Mouse (Mus musculus) CH12.LX (cell line): ENCODE results near the gene Nup88. TPM values are rescaled to one million over a fixed set of nuclear protein-coding genes. Genes with fewer than 3 reads are reported as not detected.

Experiments
- DNase-seq: peaks from one replicate; pipeline ENCODE4 v3.0.0-alpha.2; 2013; ENCODE audit errors: extremely low read depth
- H3K27ac ChIP-seq: 2 replicates; pipeline ENCODE4 v1.5.1; 2012; ENCODE audit warnings: low read depth, mild to moderate bottlenecking, control low read depth, moderate library complexity; ENCODE audit not compliant: insufficient read depth
- H3K27me3 ChIP-seq: replicated peaks from 2 replicates; pipeline ENCODE3; 2012; ENCODE audit warnings: inconsistent platforms
- H3K36me3 ChIP-seq, 2 experiments: replicated peaks in 1 of 2; 2 replicates each; pipeline versions ENCODE3 to v1.6.1; 2012; ENCODE audit warnings: inconsistent platforms in 1 of 2, low read length in 1 of 2, mild to moderate bottlenecking in 1 of 2, mixed read lengths in 1 of 2, moderate library complexity in 1 of 2; ENCODE audit not compliant: control insufficient read depth in 1 of 2, insufficient read depth in 1 of 2
- H3K4me1 ChIP-seq, 2 experiments: 2 replicates each; pipeline ENCODE4 v1.6.1; 2012; ENCODE audit warnings: inconsistent platforms in 1 of 2, moderate library complexity in 1 of 2; ENCODE audit not compliant: insufficient read depth in 2 of 2, control insufficient read depth in 1 of 2
- H3K4me2 ChIP-seq: 2 replicates; pipeline ENCODE4 v1.6.1; 2012; ENCODE audit warnings: low read depth, mild to moderate bottlenecking, control low read depth; ENCODE audit not compliant: poor library complexity, insufficient read depth, severe bottlenecking
- H3K4me3 ChIP-seq, 3 experiments: fragments of 150-350 bp in 1 of 3; sonication (generic) in 1 of 3; replicated peaks in 1 of 3; 2 replicates each; pipeline versions ENCODE3 to v1.5.1; 2011 to 2012; ENCODE audit warnings: low read depth in 2 of 3, low read length in 2 of 3, mild to moderate bottlenecking in 2 of 3, moderate library complexity in 2 of 3, control low read depth in 1 of 3, improper control_type of control experiment in 1 of 3, inconsistent platforms in 1 of 3, mixed read lengths in 1 of 3; ENCODE audit not compliant: poor library complexity in 1 of 3
- H3K79me2 ChIP-seq: replicated peaks from 2 replicates; pipeline ENCODE4 v1.6.1; 2012; ENCODE audit warnings: mild to moderate bottlenecking, moderate library complexity; ENCODE audit not compliant: control insufficient read depth, poor library complexity, insufficient read depth, severe bottlenecking; ENCODE audit errors: extremely low read depth
- H3K9ac ChIP-seq: 2 replicates; pipeline ENCODE4 v1.6.1; 2012; ENCODE audit warnings: low read depth, mild to moderate bottlenecking, control low read depth, moderate library complexity; ENCODE audit not compliant: insufficient read depth
- H3K9me3 ChIP-seq: replicated peaks from 2 replicates; pipeline ENCODE3; 2012; ENCODE audit warnings: low read length, inconsistent platforms, mixed read lengths
- BHLHE40 ChIP-seq: IDR thresholded peaks from 2 replicates; pipeline ENCODE4 v1.6.1; 2011; ENCODE audit warnings: mild to moderate bottlenecking, low read depth, low read length, improper control_type of control experiment
- CTCF ChIP-seq, 2 experiments: IDR thresholded peaks in 1 of 2; conservative IDR thresholded peaks in 1 of 2; 2 replicates each; pipeline ENCODE4 v1.5.1; 2011 to 2012; ENCODE audit warnings: low read depth in 2 of 2, low read length in 2 of 2, improper control_type of control experiment in 1 of 2, inconsistent platforms in 1 of 2, mild to moderate bottlenecking in 1 of 2, moderate library complexity in 1 of 2
- E2F4 ChIP-seq: IDR thresholded peaks from 2 replicates; pipeline ENCODE4 v1.6.1; 2011; ENCODE audit warnings: low read depth, low read length, improper control_type of control experiment; ENCODE audit not compliant: insufficient replicate concordance
- ELF1 ChIP-seq: IDR thresholded peaks from 2 replicates; pipeline ENCODE4 v1.6.1; 2014; ENCODE audit warnings: low read depth, mild to moderate bottlenecking, inconsistent platforms, low read length, improper control_type of control experiment
- ETS1 ChIP-seq: conservative IDR thresholded peaks from 2 replicates; pipeline ENCODE4 v1.6.1; 2012; ENCODE audit warnings: low read depth, mild to moderate bottlenecking, inconsistent platforms, low read length, improper control_type of control experiment, moderate library complexity
- GABPA ChIP-seq: IDR thresholded peaks from 2 replicates; pipeline ENCODE4 v1.6.1; 2012; ENCODE audit warnings: low read depth, low read length, improper control_type of control experiment, inconsistent platforms; ENCODE audit not compliant: insufficient replicate concordance
- HCFC1 ChIP-seq: IDR thresholded peaks from 2 replicates; pipeline ENCODE4 v1.6.1; 2012; ENCODE audit warnings: low read depth, mild to moderate bottlenecking, inconsistent platforms, low read length, improper control_type of control experiment
- IRF4 ChIP-seq: IDR thresholded peaks from 2 replicates; pipeline ENCODE4 v1.6.1; 2014; ENCODE audit warnings: low read depth, mild to moderate bottlenecking, inconsistent platforms, low read length, improper control_type of control experiment
- JUND ChIP-seq: conservative IDR thresholded peaks from 2 replicates; pipeline ENCODE4 v1.6.1; 2011; ENCODE audit warnings: low read depth, low read length, improper control_type of control experiment
- MAX ChIP-seq: IDR thresholded peaks from 2 replicates; pipeline ENCODE4 v1.6.1; 2011; ENCODE audit warnings: low read length, improper control_type of control experiment
- MAZ ChIP-seq: IDR thresholded peaks from 2 replicates; pipeline ENCODE4 v1.6.1; 2012; ENCODE audit warnings: low read depth, mild to moderate bottlenecking, inconsistent platforms, low read length, improper control_type of control experiment, moderate library complexity
- MEF2A ChIP-seq: IDR thresholded peaks from 2 replicates; pipeline ENCODE4 v1.6.1; 2014; ENCODE audit warnings: low read depth, mild to moderate bottlenecking, inconsistent platforms, low read length, improper control_type of control experiment, borderline replicate concordance
- MXI1 ChIP-seq: IDR thresholded peaks from 2 replicates; pipeline ENCODE4 v1.6.1; 2011; ENCODE audit warnings: mild to moderate bottlenecking, low read depth, low read length, improper control_type of control experiment
- MYC ChIP-seq: IDR thresholded peaks from 2 replicates; pipeline ENCODE4 v1.6.1; 2011; ENCODE audit warnings: low read depth, mild to moderate bottlenecking, improper control_type of control experiment, low read length
- NELFE ChIP-seq: IDR thresholded peaks from 2 replicates; pipeline ENCODE4 v1.6.1; 2011; ENCODE audit warnings: low read depth, low read length, improper control_type of control experiment
- NRF1 ChIP-seq: IDR thresholded peaks from 2 replicates; pipeline ENCODE4 v1.6.1; 2014; ENCODE audit warnings: low read depth, mild to moderate bottlenecking, inconsistent platforms, low read length, improper control_type of control experiment, moderate library complexity
- PAX5 ChIP-seq: IDR thresholded peaks from 2 replicates; pipeline ENCODE4 v1.6.1; 2012; ENCODE audit warnings: low read length, inconsistent platforms, mixed read lengths
- POLR2A ChIP-seq: IDR thresholded peaks from 2 replicates; pipeline ENCODE4 v1.6.1; 2011; ENCODE audit warnings: low read depth, mild to moderate bottlenecking, improper control_type of control experiment, low read length
- RAD21 ChIP-seq: IDR thresholded peaks from 2 replicates; pipeline ENCODE4 v1.6.1; 2011; ENCODE audit warnings: low read depth, mild to moderate bottlenecking, low read length, improper control_type of control experiment, moderate library complexity
- SIN3A ChIP-seq: IDR thresholded peaks from 2 replicates; pipeline ENCODE4 v1.6.1; 2012; ENCODE audit warnings: low read length, improper control_type of control experiment, inconsistent platforms
- TBP ChIP-seq: conservative IDR thresholded peaks from 2 replicates; pipeline ENCODE4 v1.6.1; 2011; ENCODE audit warnings: low read depth, low read length, improper control_type of control experiment
- UBTF ChIP-seq: IDR thresholded peaks from 2 replicates; pipeline ENCODE4 v1.6.1; 2012; ENCODE audit warnings: low read depth, mild to moderate bottlenecking, inconsistent platforms, low read length, improper control_type of control experiment, moderate library complexity
- USF1 ChIP-seq: IDR thresholded peaks from 2 replicates; pipeline ENCODE4 v1.6.1; 2014; ENCODE audit warnings: low read depth, mild to moderate bottlenecking, inconsistent platforms, low read length, improper control_type of control experiment
- ZC3H11A ChIP-seq: IDR thresholded peaks from 2 replicates; pipeline ENCODE4 v1.6.1; 2012; ENCODE audit warnings: low read depth, mild to moderate bottlenecking, inconsistent platforms, low read length, improper control_type of control experiment
- ZKSCAN1 ChIP-seq: IDR thresholded peaks from 2 replicates; pipeline ENCODE4 v1.6.1; 2012; ENCODE audit warnings: low read depth, inconsistent platforms, low read length, improper control_type of control experiment, borderline replicate concordance
- ZMIZ1 ChIP-seq: IDR thresholded peaks from 2 replicates; pipeline ENCODE4 v1.6.1; 2012; ENCODE audit warnings: low read depth, mild to moderate bottlenecking, inconsistent platforms, low read length, improper control_type of control experiment
- ZNF384 ChIP-seq: IDR thresholded peaks from 2 replicates; pipeline ENCODE4 v1.6.1; 2012; ENCODE audit warnings: low read depth, low read length, improper control_type of control experiment, inconsistent platforms
- dilution Hi-C: fragments of 300-500 bp; cut with MboI; formaldehyde crosslinking; loops from 2 replicates; pipeline ENCODE4 v1.14.3; 2020; ENCODE audit warnings: low sequenced_read_pairs; ENCODE audit not compliant: extremely low pct_unique_long_range_greater_than_20kb, extremely low pct_ligation_motif_present
- in situ Hi-C: fragments of 300-500 bp; cut with MboI; formaldehyde crosslinking; loops from 3 replicates; pipeline ENCODE4 v1.14.3; 2019; ENCODE audit warnings: low sequenced_read_pairs, low pct_ligation_motif_present, low pct_unique_long_range_greater_than_20kb, mixed read lengths
- polyA plus RNA-seq: library from polyadenylated mRNA; unstranded; fragments of >175 nt; gene quantifications from 2 replicates; pipeline ENCODE4 v1.2.1, GENCODE M21; 2012; ENCODE audit warnings: low read depth; ENCODE audit not compliant: insufficient read length
- total RNA-seq, 2 experiments: library from RNA; depleted of rRNA; stranded (reverse); fragments of 300-350 nt in 1 of 2; fragments of >200 nt in 1 of 2; gene quantifications; 2 replicates each; pipeline ENCODE4 v1.2.3; 2012 to 2014

Gene Nup88
- total and polyA plus RNA-seq, 3 experiments, result 125 to 208 (median 193) TPM

GRCm38 (mm10) chr11:71007831-71008230, 38.1 kb upstream of the Nup88 start:
- peaks cover 38 to 63% of the 10 kb centered on the region in 2 experiments for H3K36me3 ChIP-seq
- H3K27me3 ChIP-seq, result no peaks in the 10 kb centered on the region
- peaks cover 0 to 15% of the 10 kb centered on the region in 2 experiments; a peak in 2 of 4 replicates for H3K4me1 ChIP-seq
- H3K9me3 ChIP-seq, result no peaks in the 10 kb centered on the region
- no peak overlapping the region for H3K27ac ChIP-seq
- dilution Hi-C loops, result no loop called here
- H3K4me3 ChIP-seq, result no peak overlapping the region
- peaks cover 16% of the 10 kb centered on the region for H3K79me2 ChIP-seq
- TF ChIP-seq NRF1, result no peak
- TF ChIP-seq PAX5, result no peak
- no peak for TF ChIP-seq NELFE
- TF ChIP-seq ETS1, result no peak
- TF ChIP-seq TBP, result no peak
- no peak for TF ChIP-seq SIN3A
- no peak for TF ChIP-seq E2F4
- TF ChIP-seq POLR2A, result no peak
- no peak for TF ChIP-seq MYC
- no peak for TF ChIP-seq USF1
- no peak for TF ChIP-seq RAD21
- no peak for TF ChIP-seq MEF2A
- TF ChIP-seq BHLHE40, result no peak
- no peak for TF ChIP-seq ELF1
- TF ChIP-seq ZC3H11A, result no peak
- no peak for TF ChIP-seq ZMIZ1
- TF ChIP-seq MXI1, result no peak
- no peak for TF ChIP-seq GABPA
- TF ChIP-seq IRF4, result no peak
- no peak for TF ChIP-seq MAZ
- no peak overlapping the region for H3K9ac ChIP-seq
- no peak for DNase-seq
- H3K4me2 ChIP-seq, result no peak overlapping the region
- in situ Hi-C loops, result no loop called here

GRCm38 (mm10) chr11:71007026-71007425, 37.3 kb upstream of the Nup88 start:
- H3K27me3 ChIP-seq, result no peaks in the 10 kb centered on the region
- dilution Hi-C loops (no loop called here), in situ Hi-C loops (no loop called here)
- peaks cover 21% of the 10 kb centered on the region for H3K79me2 ChIP-seq
- H3K36me3 ChIP-seq, result peaks cover 30 to 62% of the 10 kb centered on the region in 2 experiments
- TF ChIP-seq BHLHE40, result no peak
- TF ChIP-seq ZKSCAN1, result no peak
- TF ChIP-seq RAD21, result no peak
- TF ChIP-seq ZMIZ1, result no peak
- no peak for TF ChIP-seq JUND
- TF ChIP-seq MAX, result no peak
- TF ChIP-seq MAZ, result no peak
- TF ChIP-seq UBTF, result no peak
- no peak for TF ChIP-seq MYC
- TF ChIP-seq E2F4, result no peak
- no peak for TF ChIP-seq ZNF384
- TF ChIP-seq ETS1, result no peak
- TF ChIP-seq POLR2A, result no peak
- TF ChIP-seq CTCF (conservative IDR thresholded peaks at IDR 0.05 in 1 of 2, IDR thresholded peaks at IDR 0.05 in 1 of 2; ENCODE audit: low read depth in 2 of 2, low read length in 2 of 2), result no peak
- TF ChIP-seq PAX5, result no peak
- no peak for TF ChIP-seq USF1
- no peak for TF ChIP-seq NRF1
- TF ChIP-seq HCFC1, result no peak
- H3K4me3 ChIP-seq, result no peak overlapping the region
- no peak overlapping the region for H3K4me2 ChIP-seq
- H3K4me1 ChIP-seq, result peaks cover 7 to 23% of the 10 kb centered on the region in 2 experiments
- H3K9me3 ChIP-seq, result no peaks in the 10 kb centered on the region
- no peak overlapping the region for H3K27ac ChIP-seq
- no peak for DNase-seq
- H3K9ac ChIP-seq, result no peak overlapping the region
